Mouse (Mus musculus): Measurements from ENCODE around the gene Ttc19. TPM values are rescaled to one million over a fixed set of nuclear protein-coding genes. Genes with fewer than 3 reads are reported as not detected.

Ttc19 gene
- total and polyA plus RNA-seq, 3 experiments = 11.4 to 12.7 TPM; not detected in 1

GRCm38 (mm10) chr11:62263599-62263998 is 17.7 kb upstream of the Ttc19 start:
- Histone ChIP-seq H3K79me2 (ENCODE audit: control insufficient read depth, insufficient read depth, low read length, poor library complexity) (no peaks in the 10 kb centered on the region), H3K4me3 (ENCODE audit: control insufficient read depth in 1 of 2, insufficient read depth in 1 of 2, low read depth in 2 of 2, low read length in 2 of 2) (no peak overlapping the region), H3K27me3 (ENCODE audit: control insufficient read depth in 1 of 2, insufficient read depth in 2 of 2, low read length in 2 of 2) (no peaks in the 10 kb centered on the region), H3K9ac (ENCODE audit: control insufficient read depth, low read depth, low read length, poor library complexity, severe bottlenecking) (no peak overlapping the region), H3K27ac (ENCODE audit: control insufficient read depth, low read depth, low read length) (no peak overlapping the region), H3K9me3 (replicated peaks; ENCODE audit: insufficient read depth, low read length) (no peaks in the 10 kb centered on the region), H3K4me1 (ENCODE audit: control insufficient read depth in 1 of 2, insufficient read depth in 2 of 2, low read length in 2 of 2) (no peaks in the 10 kb centered on the region), H3K36me3 (ENCODE audit: control insufficient read depth in 1 of 2, insufficient read depth in 2 of 2, low read length in 2 of 2) (no peaks in the 10 kb centered on the region)
- DNase-seq (ENCODE audit: low read depth, low spot score) = no peak
- TF ChIP-seq RAD21 (IDR thresholded peaks at IDR 0.05; ENCODE audit: low read depth, low read length) = no peak
- no peak for TF ChIP-seq CTCF (IDR thresholded peaks at IDR 0.05 in 2 of 3, conservative IDR thresholded peaks at IDR 0.05 in 1 of 3; ENCODE audit: control insufficient read depth in 1 of 3, insufficient read depth in 1 of 3, low read depth in 2 of 3, low read length in 3 of 3, poor library complexity in 1 of 3, severe bottlenecking in 1 of 3)
- no peak for TF ChIP-seq POLR2AphosphoS5 (IDR thresholded peaks at IDR 0.05; ENCODE audit: borderline replicate concordance, low read depth, low read length)
- TF ChIP-seq POLR2A (IDR thresholded peaks at IDR 0.05; ENCODE audit: control insufficient read depth in 1 of 2, insufficient read depth in 1 of 2, low read depth in 1 of 2, low read length in 2 of 2, poor library complexity in 1 of 2) = no peak
- no peak for TF ChIP-seq UBTF (IDR thresholded peaks at IDR 0.05; ENCODE audit: borderline replicate concordance, insufficient read depth, low read depth, low read length)
- TF ChIP-seq TCF12 (IDR thresholded peaks at IDR 0.05; ENCODE audit: low read depth, low read length) = no peak
- no peak for TF ChIP-seq USF1 (IDR thresholded peaks at IDR 0.05; ENCODE audit: low read depth, low read length)
- TF ChIP-seq KAT2A (conservative IDR thresholded peaks at IDR 0.05; ENCODE audit: low read depth, low read length) = no peak
- no peak for TF ChIP-seq HCFC1 (IDR thresholded peaks at IDR 0.05; ENCODE audit: low read depth, low read length)
- TF ChIP-seq TAL1 (IDR thresholded peaks at IDR 0.05; ENCODE audit: low read length) = no peak
- no peak for TF ChIP-seq MYB (IDR thresholded peaks at IDR 0.05; ENCODE audit: low read depth, low read length)
- TF ChIP-seq JUND (IDR thresholded peaks at IDR 0.05; ENCODE audit: low read depth, low read length) = no peak
- no peak for TF ChIP-seq MAFK (IDR thresholded peaks at IDR 0.05; ENCODE audit: borderline replicate concordance, low read depth, low read length)

GRCm38 (mm10) chr11:62264018-62264417 is 17.3 kb upstream of the Ttc19 start:
- H3K27me3 ChIP-seq (ENCODE audit: control insufficient read depth in 1 of 2, insufficient read depth in 2 of 2, low read length in 2 of 2) = no peaks in the 10 kb centered on the region
- DNase-seq (ENCODE audit: low read depth, low spot score) = no peak
- no peaks in the 10 kb centered on the region for H3K79me2 ChIP-seq (ENCODE audit: control insufficient read depth, insufficient read depth, low read length, poor library complexity)
- H3K9ac ChIP-seq (ENCODE audit: control insufficient read depth, low read depth, low read length, poor library complexity, severe bottlenecking) = no peak overlapping the region
- H3K4me1 ChIP-seq (ENCODE audit: control insufficient read depth in 1 of 2, insufficient read depth in 2 of 2, low read length in 2 of 2) = no peaks in the 10 kb centered on the region
- H3K9me3 ChIP-seq (replicated peaks; ENCODE audit: insufficient read depth, low read length) = no peaks in the 10 kb centered on the region
- no peak overlapping the region for H3K27ac ChIP-seq (ENCODE audit: control insufficient read depth, low read depth, low read length)
- H3K36me3 ChIP-seq (ENCODE audit: control insufficient read depth in 1 of 2, insufficient read depth in 2 of 2, low read length in 2 of 2) = no peaks in the 10 kb centered on the region
- no peak overlapping the region for H3K4me3 ChIP-seq (ENCODE audit: control insufficient read depth in 1 of 2, insufficient read depth in 1 of 2, low read depth in 2 of 2, low read length in 2 of 2)
- TF ChIP-seq RAD21 (IDR thresholded peaks at IDR 0.05; ENCODE audit: low read depth, low read length) = no peak
- TF ChIP-seq ZC3H11A (IDR thresholded peaks at IDR 0.05; ENCODE audit: low read depth, low read length) = no peak
- no peak for TF ChIP-seq ELF1 (IDR thresholded peaks at IDR 0.05; ENCODE audit: low read depth, low read length)
- TF ChIP-seq MEF2A (IDR thresholded peaks at IDR 0.05; ENCODE audit: extremely low read depth, insufficient replicate concordance, low read depth, low read length, poor library complexity, severe bottlenecking) = no peak
- TF ChIP-seq RCOR1 (IDR thresholded peaks at IDR 0.05; ENCODE audit: low read depth, low read length) = no peak
- TF ChIP-seq USF2 (IDR thresholded peaks at IDR 0.05; ENCODE audit: borderline replicate concordance in 1 of 2, insufficient read depth in 1 of 2, low read depth in 1 of 2, low read length in 2 of 2) = no peak
- TF ChIP-seq ZKSCAN1 (IDR thresholded peaks at IDR 0.05; ENCODE audit: low read depth, low read length) = no peak
- no peak for TF ChIP-seq GATA1 (IDR thresholded peaks at IDR 0.05; ENCODE audit: low read depth, low read length)
- no peak for TF ChIP-seq MAFK (IDR thresholded peaks at IDR 0.05; ENCODE audit: borderline replicate concordance, low read depth, low read length)
- no peak for TF ChIP-seq MYB (IDR thresholded peaks at IDR 0.05; ENCODE audit: low read depth, low read length)
- no peak for TF ChIP-seq HCFC1 (IDR thresholded peaks at IDR 0.05; ENCODE audit: low read depth, low read length)
- TF ChIP-seq NRF1 (IDR thresholded peaks at IDR 0.05; ENCODE audit: insufficient read depth, low read depth, low read length, poor library complexity, severe bottlenecking) = no peak
- no peak for TF ChIP-seq CHD1 (IDR thresholded peaks at IDR 0.05; ENCODE audit: low read depth, low read length)
- no peak for TF ChIP-seq MAX (IDR thresholded peaks at IDR 0.05; ENCODE audit: low read length)
